Mouse (Mus musculus) left cerebral cortex, postnatal 4 days (tissue): ENCODE measurements around the gene Slc22a4. TPM values are rescaled to one million over a fixed set of nuclear protein-coding genes. Genes with fewer than 3 reads are reported as not detected.
A peak's percentile ranks its signal among the peaks of the same experiment; 100 is the strongest.

Source experiments
- DNase-seq: peaks from one replicate; pipeline ENCODE4 v3.0.0-alpha.2; 2022
- intact Hi-C: fragments of 180-260 bp; cut with DNase I; formaldehyde crosslinking; loops from one replicate; pipeline ENCODE4 v1.15.1; 2025
- total RNA-seq, 2 experiments: library from RNA; stranded (reverse); gene quantifications; 2 replicates each; pipeline ENCODE4 v1.2.3; 2021

Slc22a4 gene
- total RNA-seq: 1 to 10 TPM; 4.0 to 4.7 TPM

GRCm38 (mm10) chr11:54028044-54028951 lies at the start of gene Slc22a4:
Gene Slc22a4 (minus strand): TSS chr11:54028090.
- intact Hi-C loops: no loop called here
- peak; percentile 62 for DNase-seq

GRCm38 (mm10) chr11:54076101-54076500 lies 48.2 kb upstream of the Slc22a4 start:
- intact Hi-C loops: no loop called here

GRCm38 (mm10) chr11:54075353-54075752 lies 47.5 kb upstream of the Slc22a4 start:
- peak; percentile 52 for DNase-seq
- intact Hi-C loops: no loop called here

More at GRCm38 (mm10) chr11:54076101-54076500, 48.2 kb upstream of the Slc22a4 start:
- peak; percentile 68 for DNase-seq

- no peak for DNase-seq
- intact Hi-C loops: no loop called here
Observed at GRCm38 (mm10) chr11:54073291-54073690, 45.4 kb upstream of the Slc22a4 start.

GRCm38 (mm10) chr11:54071726-54072445 lies 44.0 kb upstream of the Slc22a4 start:
- intact Hi-C loops: no loop called here
- peak; percentile 75 for DNase-seq

- intact Hi-C loops: loop anchor here (10.0 kb wide), 1 partner anchor 134 kb away; no protein-coding TSS in a partner anchor
Observed at GRCm38 (mm10) chr11:54068520-54069371, 40.9 kb upstream of the Slc22a4 start, which contains the start of gene Pdlim4. Gene Pdlim4 (minus strand): TSS chr11:54069014.

GRCm38 (mm10) chr11:54067996-54068519 lies 40.2 kb upstream of the Slc22a4 start:
- no peak for DNase-seq
- intact Hi-C loops: loop anchor here (10.0 kb wide), 1 partner anchor 133 kb away; no protein-coding TSS in a partner anchor

More at GRCm38 (mm10) chr11:54068520-54069371, 40.9 kb upstream of the Slc22a4 start, which contains the start of gene Pdlim4:
- DNase-seq: peak; percentile 72

GRCm38 (mm10) chr11:54067318-54067995 lies 39.6 kb upstream of the Slc22a4 start:
- intact Hi-C loops: loop anchor here (10.0 kb wide), 1 partner anchor 133 kb away; no protein-coding TSS in a partner anchor
- DNase-seq: peak; percentile 68

- intact Hi-C loops: loop anchor here (10.0 kb wide), 1 partner anchor 132 kb away; no protein-coding TSS in a partner anchor
- no peak for DNase-seq
Observed at GRCm38 (mm10) chr11:54066400-54066799, 38.5 kb upstream of the Slc22a4 start.

- DNase-seq: no peak
- intact Hi-C loops: loop anchor here (10.0 kb wide), 1 partner anchor 131 kb away; no protein-coding TSS in a partner anchor
Observed at GRCm38 (mm10) chr11:54065915-54066178, 38.0 kb upstream of the Slc22a4 start.

- no peak for DNase-seq
- intact Hi-C loops: loop anchor here (10.0 kb wide), 1 partner anchor 131 kb away; no protein-coding TSS in a partner anchor
Observed at GRCm38 (mm10) chr11:54065106-54065914, 37.4 kb upstream of the Slc22a4 start.

- intact Hi-C loops: loop anchor here (10.0 kb wide), 1 partner anchor 130 kb away; no protein-coding TSS in a partner anchor
- no peak for DNase-seq
Observed at GRCm38 (mm10) chr11:54064412-54064978, 36.6 kb upstream of the Slc22a4 start.

GRCm38 (mm10) chr11:54063472-54063775 lies 35.5 kb upstream of the Slc22a4 start:
- intact Hi-C loops: loop anchor here (10.0 kb wide), 1 partner anchor 129 kb away; no protein-coding TSS in a partner anchor
- no peak for DNase-seq

- intact Hi-C loops: loop anchor here (10.0 kb wide), 1 partner anchor 128 kb away; no protein-coding TSS in a partner anchor
- DNase-seq: no peak
Observed at GRCm38 (mm10) chr11:54062753-54063471, 35.0 kb upstream of the Slc22a4 start.

GRCm38 (mm10) chr11:54062086-54062752 lies 34.3 kb upstream of the Slc22a4 start:
- intact Hi-C loops: loop anchor here (10.0 kb wide), 1 partner anchor 127 kb away; no protein-coding TSS in a partner anchor
- peak; percentile 60 for DNase-seq

- intact Hi-C loops: loop anchor here (10.0 kb wide), 1 partner anchor 126 kb away; no protein-coding TSS in a partner anchor
- no peak for DNase-seq
Observed at GRCm38 (mm10) chr11:54060316-54060715, 32.4 kb upstream of the Slc22a4 start.

GRCm38 (mm10) chr11:54059526-54059925 lies 31.6 kb upstream of the Slc22a4 start:
- no peak for DNase-seq
- intact Hi-C loops: no loop called here
